Mouse (Mus musculus): ENCODE measurements around the gene Ppip5k2. TPM values are rescaled to one million over a fixed set of nuclear protein-coding genes. Genes with fewer than 3 reads are reported as not detected.

Ppip5k2 gene
- polyA plus RNA-seq, 1 experiment from 2014 or later, result 56.9 TPM

DNA sequence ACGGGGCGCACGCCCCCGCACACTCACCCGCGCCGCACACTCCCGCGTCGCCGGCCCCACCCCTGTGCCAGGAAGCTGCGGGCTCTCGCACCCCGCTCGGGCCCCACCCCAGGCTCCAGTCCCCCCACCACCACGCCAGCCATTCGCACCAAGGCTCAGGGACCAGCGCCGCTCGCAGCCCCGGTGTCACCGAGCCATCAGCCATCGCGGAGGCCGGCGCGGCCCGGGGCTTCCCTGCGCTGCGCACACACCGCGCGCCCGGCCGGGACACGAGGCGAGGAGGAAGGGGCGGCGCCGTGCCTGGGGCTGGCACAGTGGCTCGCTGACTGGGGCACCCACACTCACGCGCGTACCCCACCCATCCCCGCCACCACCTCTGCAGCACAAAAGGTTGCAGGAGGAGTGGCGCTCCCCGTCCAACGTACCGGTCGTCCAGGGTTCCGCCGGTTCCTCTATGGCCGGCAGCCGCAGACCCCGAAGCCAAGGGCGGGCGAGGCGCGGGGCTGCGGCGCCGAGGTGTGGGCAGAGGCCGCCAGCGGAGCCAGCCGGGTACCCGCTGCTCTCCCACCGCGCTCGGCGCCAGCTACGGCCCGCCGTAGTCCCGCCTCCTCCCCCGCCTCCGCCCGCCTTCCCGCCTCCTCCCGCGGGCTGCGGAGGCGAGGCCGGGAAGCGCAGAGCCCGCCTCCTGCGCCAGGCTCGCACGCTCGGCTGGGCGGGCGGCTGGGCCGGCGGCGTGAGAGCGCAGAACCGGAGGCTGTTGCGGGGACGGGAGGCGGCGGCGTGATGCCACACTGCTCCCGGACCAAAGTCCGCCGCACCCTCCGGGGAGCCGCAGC, 108.6 kb downstream of the Ppip5k2 start, which contains the start of gene D1Ertd622e:
Gene D1Ertd622e (minus strand): TSS at position 669 of the 836 bp plus-strand sequence.
- H3K4me3 ChIP-seq (ENCODE audit: low read depth, low read length), result peak within 1 kb of the TSS; percentile 92
- H3K9me3 ChIP-seq (ENCODE audit: control insufficient read depth, low read length), result no peaks in the 10 kb centered on the region
- whole genome bisulfite sequencing, result under 1% methylated on average over 71 of the region's 106 CpGs
- H3K27me3 ChIP-seq (ENCODE audit: control insufficient read depth, insufficient read depth, low read length), result no peaks in the 10 kb centered on the region
- H3K36me3 ChIP-seq (ENCODE audit: control insufficient read depth, insufficient read depth, low read length), result no peaks in the 10 kb centered on the region
- H3K27ac ChIP-seq (ENCODE audit: low read depth, low read length), result peak within 1 kb of the TSS; percentile 96
- H3K4me2 ChIP-seq (replicated peaks; ENCODE audit: low read depth, low read length), result peak within 1 kb of the TSS; percentile 73
- peak; percentile 84 for DNase-seq (ENCODE audit: low spot score)
- H3K9ac ChIP-seq (ENCODE audit: low read depth, low read length), result peak within 1 kb of the TSS; percentile 90
- peak; percentile 91 for ATAC-seq (ENCODE audit: low FRiP score)
- no peaks in the 10 kb centered on the region for H3K4me1 ChIP-seq (replicated peaks; ENCODE audit: control insufficient read depth, insufficient read depth, low read length)

DNA sequence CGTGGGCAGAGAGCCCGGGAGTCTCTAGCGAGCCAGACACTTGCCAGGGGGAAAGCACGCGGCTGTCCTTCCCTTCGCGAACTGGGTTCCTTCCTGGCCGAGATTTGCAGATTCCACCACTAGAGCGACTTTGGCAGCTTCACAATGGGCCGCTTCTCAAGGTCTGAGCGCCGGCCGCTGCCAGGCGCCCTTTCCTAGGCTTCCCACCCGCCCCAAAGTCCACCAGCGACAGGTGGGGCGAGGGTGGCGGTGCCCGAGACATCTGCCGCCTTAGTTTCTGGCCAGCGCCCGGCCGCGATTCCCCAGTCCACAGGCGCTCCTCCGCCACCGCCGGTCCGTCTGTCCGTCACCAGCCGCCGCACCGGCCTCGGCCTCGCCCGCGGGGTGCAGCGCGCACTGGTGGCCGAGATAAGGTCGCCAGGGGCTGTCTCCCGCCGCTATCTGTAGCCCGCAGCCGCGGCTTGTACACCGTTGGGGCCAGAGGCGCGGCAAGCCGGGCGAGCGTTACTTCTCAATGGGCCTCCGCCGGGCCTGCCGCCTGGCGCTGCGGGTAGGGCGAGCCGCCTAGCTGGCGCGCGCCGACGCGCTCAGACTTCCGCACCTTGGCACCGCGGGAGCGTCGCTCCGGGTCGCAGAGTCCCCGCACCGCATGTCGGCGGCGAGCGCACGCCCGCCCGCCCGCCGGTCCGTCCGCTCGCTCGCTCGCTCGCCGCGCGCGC, 109.4 kb downstream of the Ppip5k2 start:
- Histone ChIP-seq H3K4me3 (ENCODE audit: low read depth, low read length) (peak overlapping the region; percentile 92), H3K4me1 (replicated peaks; ENCODE audit: control insufficient read depth, insufficient read depth, low read length) (no peaks in the 10 kb centered on the region), H3K4me2 (replicated peaks; ENCODE audit: low read depth, low read length) (peak overlapping the region; percentile 73), H3K27ac (ENCODE audit: low read depth, low read length) (peak overlapping the region; percentile 96), H3K9me3 (ENCODE audit: control insufficient read depth, low read length) (no peaks in the 10 kb centered on the region), H3K27me3 (ENCODE audit: control insufficient read depth, insufficient read depth, low read length) (no peaks in the 10 kb centered on the region), H3K36me3 (ENCODE audit: control insufficient read depth, insufficient read depth, low read length) (no peaks in the 10 kb centered on the region), H3K9ac (ENCODE audit: low read depth, low read length) (peak overlapping the region; percentile 90)
- ATAC-seq (ENCODE audit: low FRiP score) (no peak; the same call in 1 of the 2 replicates), DNase-seq (ENCODE audit: low spot score) (peak; percentile 75)
- under 1% methylated on average over 77 of the region's 93 CpGs for WGBS

DNA sequence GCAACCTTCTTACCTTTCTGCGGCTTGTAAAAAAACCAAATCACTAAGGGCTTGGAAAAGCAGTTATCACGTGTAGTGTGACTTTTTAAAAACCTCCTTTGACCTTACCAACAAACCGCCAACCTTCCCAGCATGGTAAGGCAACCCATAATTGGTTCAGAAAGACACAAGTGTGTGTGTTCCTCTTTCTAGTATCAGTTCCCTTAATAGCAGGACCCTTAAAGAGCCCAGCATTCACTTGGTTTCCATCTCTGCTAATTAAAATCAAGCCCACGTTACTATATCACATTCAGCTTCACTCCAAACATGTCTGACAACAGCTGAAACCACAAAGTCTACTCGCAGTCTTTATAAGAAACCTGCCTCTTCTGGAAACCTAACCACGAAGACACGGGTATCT, 110.8 kb downstream of the Ppip5k2 start:
- H3K4me1 ChIP-seq (replicated peaks; ENCODE audit: control insufficient read depth, insufficient read depth, low read length), result no peaks in the 10 kb centered on the region
- H3K36me3 ChIP-seq (ENCODE audit: control insufficient read depth, insufficient read depth, low read length), result no peaks in the 10 kb centered on the region
- peak overlapping the region; percentile 73 for H3K4me2 ChIP-seq (replicated peaks; ENCODE audit: low read depth, low read length)
- no peaks in the 10 kb centered on the region for H3K9me3 ChIP-seq (ENCODE audit: control insufficient read depth, low read length)
- WGBS, result 50% methylated on average over 7 of the region's 7 CpGs
- ATAC-seq (ENCODE audit: low FRiP score) (no peak), DNase-seq (ENCODE audit: low spot score) (no peak)
- H3K27ac ChIP-seq (ENCODE audit: low read depth, low read length), result no peak overlapping the region
- H3K4me3 ChIP-seq (ENCODE audit: low read depth, low read length), result peak overlapping the region; percentile 92
- H3K27me3 ChIP-seq (ENCODE audit: control insufficient read depth, insufficient read depth, low read length), result no peaks in the 10 kb centered on the region
- no peak overlapping the region for H3K9ac ChIP-seq (ENCODE audit: low read depth, low read length)

GRCm38 (mm10) chr1:97657786-97658185, 112.4 kb downstream of the Ppip5k2 start:
- ATAC-seq (ENCODE audit: low FRiP score) (no peak), DNase-seq (ENCODE audit: low spot score) (no peak)
- no peak overlapping the region for H3K27ac ChIP-seq (ENCODE audit: low read depth, low read length)
- no peak overlapping the region for H3K4me3 ChIP-seq (ENCODE audit: low read depth, low read length)
- H3K36me3 ChIP-seq (ENCODE audit: control insufficient read depth, insufficient read depth, low read length), result no peaks in the 10 kb centered on the region
- H3K9me3 ChIP-seq (ENCODE audit: control insufficient read depth, low read length), result no peaks in the 10 kb centered on the region
- 90% methylated on average over 2 of the region's 2 CpGs for WGBS
- no peaks in the 10 kb centered on the region for H3K27me3 ChIP-seq (ENCODE audit: control insufficient read depth, insufficient read depth, low read length)
- no peak overlapping the region for H3K4me2 ChIP-seq (replicated peaks; ENCODE audit: low read depth, low read length)
- H3K9ac ChIP-seq (ENCODE audit: low read depth, low read length), result no peak overlapping the region
- no peaks in the 10 kb centered on the region for H3K4me1 ChIP-seq (replicated peaks; ENCODE audit: control insufficient read depth, insufficient read depth, low read length)

DNA sequence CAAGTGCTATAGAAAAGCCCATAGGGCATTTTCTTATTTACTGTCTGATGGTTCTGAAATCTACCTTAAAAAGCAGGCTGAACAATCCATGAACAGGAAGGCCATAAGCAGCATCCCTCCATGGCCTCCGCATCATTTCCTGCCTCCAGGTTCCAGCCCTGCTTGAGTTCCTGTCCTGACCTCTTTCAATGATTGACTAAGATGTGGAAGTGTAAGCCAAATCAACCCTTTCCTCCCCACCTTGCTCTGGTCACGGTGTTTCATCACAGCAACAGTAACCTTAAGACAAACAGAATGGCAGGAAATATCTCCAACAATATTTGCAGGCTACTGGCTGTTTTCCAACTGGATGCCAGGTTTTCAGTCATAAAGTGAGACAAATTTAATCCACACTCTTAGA, 113.0 kb downstream of the Ppip5k2 start:
- no peak overlapping the region for H3K27ac ChIP-seq (ENCODE audit: low read depth, low read length)
- no peaks in the 10 kb centered on the region for H3K36me3 ChIP-seq (ENCODE audit: control insufficient read depth, insufficient read depth, low read length)
- no peak overlapping the region for H3K4me3 ChIP-seq (ENCODE audit: low read depth, low read length)
- ATAC-seq (ENCODE audit: low FRiP score) (no peak), DNase-seq (ENCODE audit: low spot score) (no peak)
- no peaks in the 10 kb centered on the region for H3K9me3 ChIP-seq (ENCODE audit: control insufficient read depth, low read length)
- 69% methylated on average over 2 of the region's 2 CpGs for WGBS
- no peaks in the 10 kb centered on the region for H3K27me3 ChIP-seq (ENCODE audit: control insufficient read depth, insufficient read depth, low read length)
- no peak overlapping the region for H3K9ac ChIP-seq (ENCODE audit: low read depth, low read length)
- H3K4me1 ChIP-seq (replicated peaks; ENCODE audit: control insufficient read depth, insufficient read depth, low read length), result no peaks in the 10 kb centered on the region
- H3K4me2 ChIP-seq (replicated peaks; ENCODE audit: low read depth, low read length), result no peak overlapping the region

Other genes with a start within 250 kb of the Ppip5k2 start
- gene D1Ertd622e, start 108.3 kb downstream of the Ppip5k2 start, polyA plus RNA-seq (2014; fragmentation: Nextera tagmentation; extraction: Ambion mirVana), result 32.6 and 40.8 TPM in 2 replicates
- 18.0 and 18.6 TPM in 2 replicates for gene Gin1, start 239 bp downstream of the Ppip5k2 start, polyA plus RNA-seq (2014; fragmentation: Nextera tagmentation; extraction: Ambion mirVana)